Mouse (Mus musculus): ENCODE measurements around the gene Gdpd4. TPM values are rescaled to one million over a fixed set of nuclear protein-coding genes. Genes with fewer than 3 reads are reported as not detected.

Gdpd4 gene
- polyA plus RNA-seq, 1 experiment from 2014 or later, result not detected

Other genes with a start within 250 kb of the Gdpd4 start
- 187 and 208 TPM in 2 replicates for gene Clns1a, start 223.3 kb upstream of the Gdpd4 start, polyA plus RNA-seq (2014; fragmentation: Nextera tagmentation; extraction: Ambion mirVana)
- gene Aqp11, start 181.7 kb upstream of the Gdpd4 start, polyA plus RNA-seq (2014; fragmentation: Nextera tagmentation; extraction: Ambion mirVana), result 18.9 and 19.8 TPM in 2 replicates
- 15.2 and 15.4 TPM in 2 replicates for gene Pak1, start 131.4 kb upstream of the Gdpd4 start, polyA plus RNA-seq (2014; fragmentation: Nextera tagmentation; extraction: Ambion mirVana)
- gene Myo7a, start 199.6 kb downstream of the Gdpd4 start, polyA plus RNA-seq (2014; fragmentation: Nextera tagmentation; extraction: Ambion mirVana), result 20.1 and 20.7 TPM in 2 replicates
- 0.62 and 0.70 TPM in 2 replicates for gene Omp, start 225.5 kb downstream of the Gdpd4 start, polyA plus RNA-seq (2014; fragmentation: Nextera tagmentation; extraction: Ambion mirVana)